Mouse (Mus musculus) ES-E14 (cell line): ENCODE results near the gene Ranbp9. TPM values are rescaled to one million over a fixed set of nuclear protein-coding genes. Genes with fewer than 3 reads are reported as not detected.

Source experiments
- DNase-seq: peaks from one replicate; pipeline ENCODE4 v3.0.0-alpha.2; 2013; ENCODE audit warnings: low read depth, low spot score
- H3K27ac ChIP-seq: 2 replicates; pipeline ENCODE4 v1.5.1; 2012; ENCODE audit warnings: low read depth, mild to moderate bottlenecking, low read length, moderate library complexity, mixed read lengths; ENCODE audit not compliant: poor library complexity, insufficient read depth, severe bottlenecking
- H3K36me3 ChIP-seq: 2 replicates; pipeline ENCODE4 v1.6.1; 2012; ENCODE audit warnings: mild to moderate bottlenecking, low read length, moderate library complexity, mixed read lengths; ENCODE audit not compliant: control insufficient read depth, poor library complexity, insufficient read depth, severe bottlenecking
- H3K4me1 ChIP-seq, 2 experiments: fragments of 150-350 bp in 1 of 2; sonication (generic) in 1 of 2; 2 replicates each; pipeline ENCODE4 v1.6.1; 2012; ENCODE audit warnings: low read length in 2 of 2, mild to moderate bottlenecking in 1 of 2, mixed read lengths in 1 of 2; ENCODE audit not compliant: control insufficient read depth in 2 of 2, insufficient read depth in 2 of 2, poor library complexity in 1 of 2
- H3K4me3 ChIP-seq, 2 experiments: fragments of 150-350 bp in 1 of 2; sonication (generic) in 1 of 2; 2 replicates each; pipeline ENCODE4 v1.5.1; 2012; ENCODE audit warnings: low read length in 2 of 2, low read depth in 1 of 2, mild to moderate bottlenecking in 1 of 2, mixed read lengths in 1 of 2; ENCODE audit not compliant: insufficient read depth in 1 of 2, poor library complexity in 1 of 2, severe bottlenecking in 1 of 2
- H3K9ac ChIP-seq: 2 replicates; pipeline ENCODE4 v1.6.1; 2012; ENCODE audit warnings: low read depth, mild to moderate bottlenecking, low read length, mixed read lengths; ENCODE audit not compliant: poor library complexity, insufficient read depth, severe bottlenecking
- H3K9me3 ChIP-seq: fragments of 150-350 bp; sonication (generic); 2 replicates; pipeline ENCODE4 v1.6.1; 2012; ENCODE audit warnings: low read depth, mild to moderate bottlenecking, low read length; ENCODE audit not compliant: control insufficient read depth, insufficient read depth
- CHD2 ChIP-seq: IDR thresholded peaks from 2 replicates; pipeline ENCODE4 v1.6.1; 2014; ENCODE audit warnings: mild to moderate bottlenecking, low read depth, low read length, inconsistent platforms
- HCFC1 ChIP-seq: IDR thresholded peaks from 2 replicates; pipeline ENCODE4 v1.6.1; 2012; ENCODE audit warnings: low read length, inconsistent platforms, borderline replicate concordance; ENCODE audit not compliant: insufficient read depth
- MAFK ChIP-seq: IDR thresholded peaks from 2 replicates; pipeline ENCODE4 v1.6.1; 2014; ENCODE audit warnings: mild to moderate bottlenecking, low read depth, low read length, inconsistent platforms; ENCODE audit not compliant: insufficient read depth
- ZC3H11A ChIP-seq: IDR thresholded peaks from 2 replicates; pipeline ENCODE4 v1.6.1; 2012; ENCODE audit warnings: low read depth, mild to moderate bottlenecking, inconsistent platforms, low read length, borderline replicate concordance
- ZNF384 ChIP-seq: IDR thresholded peaks from 2 replicates; pipeline ENCODE4 v1.6.1; 2012; ENCODE audit warnings: low read depth, low read length, inconsistent platforms
- in situ Hi-C, 2 experiments: fragments of 600-800 bp; cut with MboI; formaldehyde crosslinking; loops; one replicate each; pipeline ENCODE4 v1.15.1; 2025; ENCODE audit warnings: low sequenced_read_pairs in 2 of 2, inconsistent platforms in 1 of 2; ENCODE audit not compliant: unreplicated experiment in 2 of 2
- total RNA-seq: library from RNA; depleted of rRNA; stranded (reverse); fragments of 300-350 nt; gene quantifications from 2 replicates; pipeline ENCODE4 v1.2.3, GENCODE M21; 2012

The Ranbp9 gene
- total RNA-seq, 1 experiment, result 27.8 TPM

DNA sequence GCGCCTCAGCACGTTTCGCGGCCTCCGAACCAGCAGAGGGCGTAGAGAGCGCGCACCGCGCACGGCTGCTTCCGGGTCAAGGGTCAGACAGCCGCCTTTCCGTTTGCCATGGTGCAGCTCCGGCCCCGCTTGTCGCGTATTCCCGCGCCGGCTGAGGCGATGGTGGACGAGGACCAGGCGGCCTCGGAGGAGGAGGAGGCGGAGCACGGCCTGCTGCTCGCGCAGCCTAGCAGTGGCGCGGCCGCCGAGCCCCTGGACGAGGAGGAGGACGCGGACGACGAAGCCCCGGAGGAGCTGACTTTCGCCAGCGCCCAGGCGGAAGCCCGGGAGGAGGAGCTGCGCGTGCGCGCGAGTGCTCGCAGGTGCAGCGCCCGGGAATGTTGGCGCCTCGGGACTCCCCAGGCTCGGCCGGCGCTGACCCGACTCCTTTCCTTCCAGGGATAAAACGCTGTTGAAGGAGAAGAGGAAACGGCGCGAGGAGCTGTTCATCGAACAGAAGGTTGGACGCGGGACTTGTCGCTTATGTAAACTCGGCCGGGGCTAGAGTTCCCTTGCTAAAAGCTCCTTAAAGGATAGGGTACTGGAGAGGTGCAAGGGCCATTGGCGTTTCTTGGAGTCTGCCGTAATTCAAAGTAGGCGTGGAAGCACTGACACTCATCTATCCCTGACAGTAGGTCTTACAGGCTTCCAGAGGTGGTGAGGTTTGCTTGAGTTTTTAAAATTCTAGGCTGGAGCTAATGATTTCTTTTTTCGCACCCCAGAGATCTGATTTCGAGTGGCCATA, 82.6 kb downstream of the Ranbp9 start, which contains the start of gene Nol7:
Nol7 (plus strand) TSS at position 94 of the 784 bp plus-strand sequence.
- H3K9ac ChIP-seq, result peak within 1 kb of the TSS; percentile 100
- DNase-seq, result peak; percentile 81
- H3K36me3 ChIP-seq, result peaks cover 7% of the 10 kb centered on the region
- H3K4me3 ChIP-seq, result peak within 1 kb of the TSS; percentile 91 to 100
- peak within 1 kb of the TSS; percentile 99 for H3K27ac ChIP-seq
- no peak for TF ChIP-seq ZNF384
- TF ChIP-seq ZC3H11A, result 0 out of 2 replicates have a peak, but pooled peaks have one; percentile 13
- 0 out of 2 replicates have a peak, but pooled peaks have one; percentile 8 for TF ChIP-seq MAFK
- TF ChIP-seq HCFC1, result peak; percentile 80
- 0 out of 2 replicates have a peak, but pooled peaks have one; percentile 68 for TF ChIP-seq CHD2
- in situ Hi-C loops, result no loop called here
- 0 out of 4 replicates have a peak, but pooled peaks cover 0 to 2% of the 10 kb centered on the region in 2 experiments for H3K4me1 ChIP-seq
- peaks cover 13% of the 10 kb centered on the region for H3K9me3 ChIP-seq

- Histone ChIP-seq H3K4me3 (no peak overlapping the region; a peak in 1 of 4 replicates), H3K9ac (no peak overlapping the region)
- in situ Hi-C loops, result no loop called here
Measured at GRCm38 (mm10) chr13:43397700-43398296, 83.3 kb downstream of the Ranbp9 start.

GRCm38 (mm10) chr13:43385321-43385720, 95.8 kb downstream of the Ranbp9 start:
- Histone ChIP-seq H3K27ac (no peak overlapping the region), H3K36me3 (peaks cover 4% of the 10 kb centered on the region; the same call in 1 of the 2 replicates), H3K4me3 (no peak overlapping the region), H3K9ac (no peak overlapping the region), H3K4me1 (no peaks in the 10 kb centered on the region), H3K9me3 (peaks cover 12% of the 10 kb centered on the region)
- no peak for DNase-seq
- in situ Hi-C loops, result no loop called here
- TF ChIP-seq ZC3H11A (no peak), MAFK (no peak), ZNF384 (no peak), HCFC1 (no peak), CHD2 (no peak)

More at GRCm38 (mm10) chr13:43397700-43398296, 83.3 kb downstream of the Ranbp9 start:
- Histone ChIP-seq H3K4me1 (0 out of 4 replicates have a peak, but pooled peaks cover 0 to 2% of the 10 kb centered on the region in 2 experiments), H3K27ac (no peak overlapping the region; the same call in 1 of the 2 replicates), H3K9me3 (peaks cover 13% of the 10 kb centered on the region), H3K36me3 (peaks cover 7% of the 10 kb centered on the region)
- no peak for DNase-seq
- TF ChIP-seq MAFK (no peak), ZNF384 (peak; percentile 93)

GRCm38 (mm10) chr13:43379989-43380388, 101.1 kb downstream of the Ranbp9 start:
- H3K36me3 ChIP-seq, result peaks cover 6% of the 10 kb centered on the region; the same call in 1 of the 2 replicates

More at GRCm38 (mm10) chr13:43379989-43380388, 101.1 kb downstream of the Ranbp9 start:
- Histone ChIP-seq H3K27ac (no peak overlapping the region), H3K4me3 (no peak overlapping the region), H3K9me3 (peaks cover 3% of the 10 kb centered on the region; the same call in 1 of the 2 replicates), H3K9ac (no peak overlapping the region), H3K4me1 (peaks cover 0 to 1% of the 10 kb centered on the region in 2 experiments; a peak in 3 of 4 replicates)
- DNase-seq, result no peak
- TF ChIP-seq ZNF384, result no peak
- TF ChIP-seq ZC3H11A, result no peak
- in situ Hi-C loops, result no loop called here
